Mouse (Mus musculus): ENCODE results near the gene Cryz.

- no peak for TF ChIP-seq CTCF (IDR thresholded peaks at IDR 0.05; ENCODE audit: low read depth, low read length)
- TF ChIP-seq GATA1 (IDR thresholded peaks at IDR 0.05; ENCODE audit: borderline replicate concordance, low read length): no peak
- no peak for TF ChIP-seq POLR2AphosphoS5 (IDR thresholded peaks at IDR 0.05; ENCODE audit: insufficient replicate concordance, low read depth, low read length)
- TF ChIP-seq TAL1 (conservative IDR thresholded peaks at IDR 0.05; ENCODE audit: low read depth, low read length): no peak
- no peak for TF ChIP-seq GATA2 (IDR thresholded peaks at IDR 0.05; ENCODE audit: borderline replicate concordance, low read depth, low read length)
Measured at GRCm38 (mm10) chr3:154604871-154605270, 8.4 kb downstream of the Cryz start.

Data from G1E (cell line).